Mouse (Mus musculus): ENCODE data around the gene Uap1. TPM values are rescaled to one million over a fixed set of nuclear protein-coding genes. Genes with fewer than 3 reads are reported as not detected.

Gene Uap1
- polyA plus RNA-seq, 1 experiment from 2014 or later = 40.3 TPM

- WGBS (ENCODE audit: insufficient replicate concordance) = 63% methylated on average over 3 of the region's 3 CpGs
- no peaks in the 10 kb centered on the region for H3K9me3 ChIP-seq (replicated peaks)
- H3K4me3 ChIP-seq = no peak overlapping the region
- no peak overlapping the region for H3K27ac ChIP-seq
- no peak for ATAC-seq
- peaks cover 17% of the 10 kb centered on the region for H3K4me1 ChIP-seq
- H3K27me3 ChIP-seq (replicated peaks) = no peaks in the 10 kb centered on the region
- H3K4me2 ChIP-seq = no peak overlapping the region
- H3K9ac ChIP-seq = no peak overlapping the region
- peaks cover 66% of the 10 kb centered on the region for H3K36me3 ChIP-seq
These were observed 11.3 kb downstream of the Uap1 start for GRCm38 (mm10) chr1:170163398-170163943.

GRCm38 (mm10) chr1:170161852-170162251 lies 12.9 kb downstream of the Uap1 start:
- 68% methylated on average over 6 of the region's 6 CpGs for WGBS (ENCODE audit: insufficient replicate concordance)
- Histone ChIP-seq H3K4me1 (peaks cover 5% of the 10 kb centered on the region; the same call in 1 of the 2 replicates), H3K36me3 (peaks cover 78% of the 10 kb centered on the region)

GRCm38 (mm10) chr1:170160397-170160938 lies 14.3 kb downstream of the Uap1 start:
- peaks cover 78% of the 10 kb centered on the region for H3K36me3 ChIP-seq
- no peak overlapping the region for H3K4me3 ChIP-seq
- H3K27me3 ChIP-seq (replicated peaks) = no peaks in the 10 kb centered on the region
- peak; percentile 24; the same call in 1 of the 2 replicates for ATAC-seq
- no peak overlapping the region for H3K4me2 ChIP-seq
- H3K9ac ChIP-seq = no peak overlapping the region
- 71% methylated on average over 3 of the region's 3 CpGs for WGBS (ENCODE audit: insufficient replicate concordance)
- no peak overlapping the region for H3K27ac ChIP-seq
- no peaks in the 10 kb centered on the region for H3K9me3 ChIP-seq (replicated peaks)
- peaks cover 5% of the 10 kb centered on the region for H3K4me1 ChIP-seq

More at GRCm38 (mm10) chr1:170161852-170162251, 12.9 kb downstream of the Uap1 start:
- H3K9ac ChIP-seq = no peak overlapping the region
- H3K4me2 ChIP-seq = no peak overlapping the region
- no peak overlapping the region for H3K27ac ChIP-seq
- no peaks in the 10 kb centered on the region for H3K9me3 ChIP-seq (replicated peaks)
- no peak for ATAC-seq
- no peak overlapping the region for H3K4me3 ChIP-seq
- no peaks in the 10 kb centered on the region for H3K27me3 ChIP-seq (replicated peaks)

GRCm38 (mm10) chr1:170159707-170160106 lies 15.1 kb downstream of the Uap1 start:
- Histone ChIP-seq H3K36me3 (peaks cover 75% of the 10 kb centered on the region), H3K27ac (no peak overlapping the region), H3K4me1 (peaks cover 5% of the 10 kb centered on the region)

GRCm38 (mm10) chr1:170155761-170156160 lies 19.0 kb downstream of the Uap1 start:
- H3K4me2 ChIP-seq = no peak overlapping the region
- peaks cover 63% of the 10 kb centered on the region for H3K36me3 ChIP-seq
- no peak overlapping the region for H3K4me3 ChIP-seq
- no peak for ATAC-seq
- H3K9me3 ChIP-seq (replicated peaks) = no peaks in the 10 kb centered on the region
- no peak overlapping the region for H3K27ac ChIP-seq
- 86% methylated on average over 5 of the region's 5 CpGs for WGBS (ENCODE audit: insufficient replicate concordance)
- no peaks in the 10 kb centered on the region for H3K27me3 ChIP-seq (replicated peaks)
- no peaks in the 10 kb centered on the region; the same call in 1 of the 2 replicates for H3K4me1 ChIP-seq
- no peak overlapping the region for H3K9ac ChIP-seq

More at GRCm38 (mm10) chr1:170159707-170160106, 15.1 kb downstream of the Uap1 start:
- no peak overlapping the region for H3K9ac ChIP-seq
- WGBS (ENCODE audit: insufficient replicate concordance) = 77% methylated on average over 2 of the region's 2 CpGs
- no peak overlapping the region for H3K4me3 ChIP-seq
- no peaks in the 10 kb centered on the region for H3K9me3 ChIP-seq (replicated peaks)
- no peak overlapping the region for H3K4me2 ChIP-seq
- no peaks in the 10 kb centered on the region for H3K27me3 ChIP-seq (replicated peaks)
- no peak for ATAC-seq

- Histone ChIP-seq H3K36me3 (peaks cover 63% of the 10 kb centered on the region), H3K27me3 (replicated peaks) (no peaks in the 10 kb centered on the region), H3K4me1 (no peaks in the 10 kb centered on the region; the same call in 1 of the 2 replicates), H3K27ac (no peak overlapping the region), H3K9ac (no peak overlapping the region), H3K4me2 (no peak overlapping the region), H3K9me3 (replicated peaks) (no peaks in the 10 kb centered on the region), H3K4me3 (no peak overlapping the region)
- 61% methylated on average over 2 of the region's 2 CpGs for WGBS (ENCODE audit: insufficient replicate concordance)
- no peak for ATAC-seq
These were observed 19.5 kb downstream of the Uap1 start for GRCm38 (mm10) chr1:170155298-170155697.

- no peaks in the 10 kb centered on the region for H3K27me3 ChIP-seq (replicated peaks)
- H3K4me1 ChIP-seq = peaks cover 11% of the 10 kb centered on the region
- H3K27ac ChIP-seq = no peak overlapping the region
- ATAC-seq = no peak
- no peak overlapping the region for H3K4me2 ChIP-seq
- H3K9ac ChIP-seq = no peak overlapping the region
- H3K36me3 ChIP-seq = peaks cover 65% of the 10 kb centered on the region
- WGBS (ENCODE audit: insufficient replicate concordance) = 83% methylated on average over 8 of the region's 8 CpGs
- no peak overlapping the region for H3K4me3 ChIP-seq
- H3K9me3 ChIP-seq (replicated peaks) = no peaks in the 10 kb centered on the region
These were observed 20.8 kb downstream of the Uap1 start for GRCm38 (mm10) chr1:170153986-170154385.

- Histone ChIP-seq H3K36me3 (peaks cover 61% of the 10 kb centered on the region), H3K27ac (no peak overlapping the region)
These were observed 22.2 kb downstream of the Uap1 start for GRCm38 (mm10) chr1:170152552-170152951.

GRCm38 (mm10) chr1:170150870-170151269 lies 23.9 kb downstream of the Uap1 start:
- no peak for ATAC-seq
- WGBS (ENCODE audit: insufficient replicate concordance) = 79% methylated on average over 6 of the region's 6 CpGs
- no peak overlapping the region for H3K27ac ChIP-seq
- H3K9me3 ChIP-seq (replicated peaks) = no peaks in the 10 kb centered on the region
- peaks cover 29% of the 10 kb centered on the region for H3K4me1 ChIP-seq
- H3K4me2 ChIP-seq = no peak overlapping the region
- H3K27me3 ChIP-seq (replicated peaks) = no peaks in the 10 kb centered on the region
- no peak overlapping the region for H3K4me3 ChIP-seq
- no peak overlapping the region for H3K9ac ChIP-seq
- peaks cover 60% of the 10 kb centered on the region for H3K36me3 ChIP-seq

More at GRCm38 (mm10) chr1:170152552-170152951, 22.2 kb downstream of the Uap1 start:
- peaks cover 25% of the 10 kb centered on the region for H3K4me1 ChIP-seq
- no peak overlapping the region for H3K9ac ChIP-seq
- H3K9me3 ChIP-seq (replicated peaks) = no peaks in the 10 kb centered on the region
- H3K27me3 ChIP-seq (replicated peaks) = no peaks in the 10 kb centered on the region
- WGBS (ENCODE audit: insufficient replicate concordance) = 69% methylated on average over 2 of the region's 2 CpGs
- ATAC-seq = no peak
- no peak overlapping the region for H3K4me2 ChIP-seq
- no peak overlapping the region for H3K4me3 ChIP-seq

- Histone ChIP-seq H3K4me2 (no peak overlapping the region), H3K9ac (no peak overlapping the region), H3K27ac (no peak overlapping the region), H3K36me3 (peaks cover 61% of the 10 kb centered on the region), H3K27me3 (replicated peaks) (no peaks in the 10 kb centered on the region), H3K9me3 (replicated peaks) (no peaks in the 10 kb centered on the region), H3K4me3 (no peak overlapping the region), H3K4me1 (peaks cover 29% of the 10 kb centered on the region)
- ATAC-seq = no peak
- 72% methylated on average over 4 of the region's 4 CpGs for WGBS (ENCODE audit: insufficient replicate concordance)
These were observed 25.0 kb downstream of the Uap1 start for GRCm38 (mm10) chr1:170149756-170150155.

GRCm38 (mm10) chr1:170148536-170148935 lies 26.2 kb downstream of the Uap1 start:
- no peak overlapping the region; the same call in 1 of the 2 replicates for H3K9ac ChIP-seq
- 24% methylated on average over 6 of the region's 6 CpGs for WGBS (ENCODE audit: insufficient replicate concordance)
- peaks cover 29% of the 10 kb centered on the region for H3K4me1 ChIP-seq
- no peaks in the 10 kb centered on the region for H3K9me3 ChIP-seq (replicated peaks)
- H3K36me3 ChIP-seq = peaks cover 67% of the 10 kb centered on the region
- H3K27me3 ChIP-seq (replicated peaks) = no peaks in the 10 kb centered on the region
- H3K27ac ChIP-seq = peak overlapping the region; percentile 87
- peak overlapping the region; percentile 43; the same call in 1 of the 2 replicates for H3K4me2 ChIP-seq
- H3K4me3 ChIP-seq = no peak overlapping the region
- ATAC-seq = peak; percentile 88

- WGBS (ENCODE audit: insufficient replicate concordance) = 52% methylated on average over 9 of the region's 9 CpGs
- peaks cover 72% of the 10 kb centered on the region for H3K36me3 ChIP-seq
- ATAC-seq = peak; percentile 76
- H3K27ac ChIP-seq = peak overlapping the region; percentile 87
- H3K4me1 ChIP-seq = peaks cover 29% of the 10 kb centered on the region
- no peaks in the 10 kb centered on the region for H3K27me3 ChIP-seq (replicated peaks)
- H3K4me3 ChIP-seq = no peak overlapping the region
- H3K4me2 ChIP-seq = peak overlapping the region; percentile 43
- H3K9ac ChIP-seq = no peak overlapping the region
- H3K9me3 ChIP-seq (replicated peaks) = no peaks in the 10 kb centered on the region
These were observed 26.9 kb downstream of the Uap1 start for GRCm38 (mm10) chr1:170147651-170148448.

All from liver, embryonic 12.5 days (tissue).